Mouse (Mus musculus): ENCODE data around the gene Zfp524. TPM values are rescaled to one million over a fixed set of nuclear protein-coding genes. Genes with fewer than 3 reads are reported as not detected.

The Zfp524 gene
- total RNA-seq, 1 experiment from 2014 or later = 7.4 TPM

Other genes starting within 250 kb of the Zfp524 start
- gene Fam71e2, start 243.1 kb upstream of the Zfp524 start, total RNA-seq (2017) = not detected in 2 replicates
- 0.59 TPM in 1 of 2 replicates, not detected in the other for gene Il11, start 231.6 kb upstream of the Zfp524 start, total RNA-seq (2017)
- gene Tmem190, start 231.5 kb upstream of the Zfp524 start, total RNA-seq (2017) = not detected in 2 replicates
- gene Tmem238, start 224.8 kb upstream of the Zfp524 start, total RNA-seq (2017) = 7.0 and 8.4 TPM in 2 replicates
- 690 and 777 TPM in 2 replicates for gene Rpl28, start 221.5 kb upstream of the Zfp524 start, total RNA-seq (2017)
- 190 and 203 TPM in 2 replicates for gene Ube2s, start 201.8 kb upstream of the Zfp524 start, total RNA-seq (2017)
- 0.05 TPM in 2 replicates for gene Shisa7, start 169.7 kb upstream of the Zfp524 start, total RNA-seq (2017)
- gene Isoc2b, start 144.2 kb upstream of the Zfp524 start, total RNA-seq (2017) = 8.0 and 70.9 TPM in 2 replicates
- gene Isoc2a, start 137.3 kb upstream of the Zfp524 start, total RNA-seq (2017) = 3.8 and 6.5 TPM in 2 replicates
- gene Gm36210, start 107.9 kb upstream of the Zfp524 start, total RNA-seq (2017) = not detected in 2 replicates
- gene Zfp628, start 99.2 kb upstream of the Zfp524 start, total RNA-seq (2017) = 2.4 and 3.2 TPM in 2 replicates
- gene Nat14, start 92.4 kb upstream of the Zfp524 start, total RNA-seq (2017) = 0.32 TPM in 1 of 2 replicates, not detected in the other
- not detected in 2 replicates for gene Ssc5d, start 88.6 kb upstream of the Zfp524 start, total RNA-seq (2017)
- not detected in 2 replicates for gene Sbk2, start 50.0 kb upstream of the Zfp524 start, total RNA-seq (2017)
- 0.19 TPM in 1 of 2 replicates, not detected in the other for gene Sbk3, start 43.2 kb upstream of the Zfp524 start, total RNA-seq (2017)
- 4.1 and 8.3 TPM in 2 replicates for gene Zfp579, start 18.3 kb upstream of the Zfp524 start, total RNA-seq (2017)
- gene Fiz1, start 282 bp downstream of the Zfp524 start, total RNA-seq (2017) = 20.0 and 21.1 TPM in 2 replicates
- gene Gm44973, start 1.1 kb downstream of the Zfp524 start, total RNA-seq (2017) = not detected in 2 replicates
- 9.5 and 14.3 TPM in 2 replicates for gene Zfp865, start 6.0 kb downstream of the Zfp524 start, total RNA-seq (2017)
- 0.14 and 1.1 TPM in 2 replicates for gene Ccdc106, start 6.1 kb downstream of the Zfp524 start, total RNA-seq (2017)
- gene 4632433K11Rik, start 19.7 kb downstream of the Zfp524 start, total RNA-seq (2017) = 2.5 TPM in 1 of 2 replicates, not detected in the other
- 2.7 and 2.9 TPM in 2 replicates for gene Zfp784, start 24.0 kb downstream of the Zfp524 start, total RNA-seq (2017)
- 1.8 and 3.6 TPM in 2 replicates for gene Zfp580, start 37.1 kb downstream of the Zfp524 start, total RNA-seq (2017)
- gene U2af2, start 47.7 kb downstream of the Zfp524 start, total RNA-seq (2017) = 220 and 260 TPM in 2 replicates
- 42.9 and 53.0 TPM in 2 replicates for gene Epn1, start 65.8 kb downstream of the Zfp524 start, total RNA-seq (2017)
- gene Rfpl4, start 102.5 kb downstream of the Zfp524 start, total RNA-seq (2017) = not detected in 2 replicates
- not detected in 2 replicates for gene Rasl2-9, start 111.5 kb downstream of the Zfp524 start, total RNA-seq (2017)
- not detected in 2 replicates for gene Vmn1r55, start 135.3 kb downstream of the Zfp524 start, total RNA-seq (2017)
- not detected in 2 replicates for gene Vmn1r56, start 182.3 kb downstream of the Zfp524 start, total RNA-seq (2017)
- gene Vmn1r57, start 204.1 kb downstream of the Zfp524 start, total RNA-seq (2017) = not detected in 2 replicates